Mouse (Mus musculus) liver, postnatal 0 days (tissue): ENCODE measurements around the gene Mpc1.
"Not testable (repeated sequence)": the region's sequence is repeated elsewhere in the genome, so short reads cannot be mapped to it uniquely, and the experiment has no call there.

Source experiments
- CTCF ChIP-seq: sonication (generic); IDR thresholded peaks from 2 replicates; pipeline ENCODE4 v1.5.1; 2016; ENCODE audit warnings: antibody characterized with exemption, low read depth
- EP300 ChIP-seq: IDR thresholded peaks from 2 replicates; pipeline ENCODE4 v1.6.1; 2016; ENCODE audit warnings: antibody characterized with exemption, low read depth, mild to moderate bottlenecking

GRCm38 (mm10) chr17:8264638-8265037 lies 18.1 kb upstream of the Mpc1 start:
- TF ChIP-seq CTCF, result peak; percentile 84
- not testable (repeated sequence) for TF ChIP-seq EP300
